ENCODE assay signal across 18 mouse cellular contexts in genomic region chr1:61068112-61068511, GRCm38 (mm10).
"Had no signal": no experiment of that assay in that cellular context is flagged by ENCODE, and none has a peak within 500 bp of the region (broad histone marks: within the 10 kb centered on the region; RNA-seq: fewer than 3 reads in every experiment).

No protein-coding gene starts in this region.

- H3K27ac ChIP-seq: layer of hippocampus, adult 2 months; limb, embryonic 10.5 days; limb, embryonic 13.5 days; liver, embryonic 12.5 days; liver, embryonic 15.5 days; lung, embryonic 15.5 days; midbrain, embryonic 12.5 days; midbrain, embryonic 15.5 days had no signal

- H3K27me3 ChIP-seq: limb, embryonic 13.5 days; liver, embryonic 12.5 days; liver, embryonic 15.5 days; lung, embryonic 15.5 days; midbrain, embryonic 12.5 days; midbrain, embryonic 15.5 days had no signal

- H3K9ac ChIP-seq: limb, embryonic 13.5 days; liver, embryonic 12.5 days; liver, embryonic 15.5 days; lung, embryonic 15.5 days; midbrain, embryonic 12.5 days; midbrain, embryonic 15.5 days had no signal

- H3K36me3 ChIP-seq: limb, embryonic 10.5 days; limb, embryonic 13.5 days; liver, embryonic 12.5 days; liver, embryonic 15.5 days; lung, embryonic 15.5 days; midbrain, embryonic 12.5 days; midbrain, embryonic 15.5 days had no signal

- ATAC-seq: liver, embryonic 12.5 days; midbrain, embryonic 15.5 days had no signal

- H3K9me3 ChIP-seq: limb, embryonic 10.5 days; limb, embryonic 13.5 days; liver, embryonic 12.5 days; liver, embryonic 15.5 days; lung, embryonic 15.5 days; midbrain, embryonic 12.5 days; midbrain, embryonic 15.5 days had no signal

- H3K4me3 ChIP-seq: layer of hippocampus, adult 2 months; limb, embryonic 10.5 days; limb, embryonic 13.5 days; liver, embryonic 12.5 days; liver, embryonic 15.5 days; lung, embryonic 15.5 days; midbrain, embryonic 12.5 days; midbrain, embryonic 15.5 days; myocyte had no signal

- H3K4me2 ChIP-seq: limb, embryonic 13.5 days; liver, embryonic 12.5 days; liver, embryonic 15.5 days; lung, embryonic 15.5 days; midbrain, embryonic 12.5 days; midbrain, embryonic 15.5 days had no signal

- H3K4me1 ChIP-seq: liver, embryonic 12.5 days; liver, embryonic 15.5 days; lung, embryonic 15.5 days; midbrain, embryonic 12.5 days; midbrain, embryonic 15.5 days had no signal

- DNase-seq: kidney, adult 9 months; kidney, postnatal 14 days; layer of hippocampus, adult 9-11 months; liver; lung, adult 18-20 months; lung, postnatal 10 days; lung, postnatal 4 days; thymus, adult 2 months; thymus, postnatal 25 days had no signal
